In the genomic region with DNA sequence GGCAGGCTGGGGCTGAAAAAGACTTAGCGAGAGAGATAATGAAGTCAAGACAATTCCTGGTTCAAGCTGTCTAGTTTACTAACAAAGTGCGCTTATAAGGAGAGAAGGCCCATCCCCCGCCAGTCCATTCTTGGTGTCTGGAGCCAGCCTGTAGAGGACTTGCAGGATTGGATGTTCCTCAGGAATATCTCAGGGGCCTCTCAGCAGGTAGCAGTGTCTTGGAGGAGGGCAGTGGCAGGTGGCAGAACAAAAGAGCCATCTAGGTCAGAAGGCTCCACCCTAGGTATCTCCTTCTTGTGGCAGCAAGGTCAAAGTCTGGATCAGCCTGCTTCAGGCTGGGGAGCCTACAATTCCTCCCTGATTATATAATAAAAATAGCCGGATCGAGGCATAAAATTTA, we compare ENCODE assay signal across 14 mouse cellular contexts. TPM values are rescaled to one million over a fixed set of nuclear protein-coding genes. Genes with fewer than 3 reads are reported as not detected.
"Had no signal": no experiment of that assay in that cellular context is flagged by ENCODE, and none has a peak within 500 bp of the region (broad histone marks: within the 10 kb centered on the region; RNA-seq: fewer than 3 reads in every experiment).

No protein-coding gene starts in this region.

RNA-seq across cellular contexts. Expression of gene Gm7030, which starts 19.2 kb away (rescaled TPM):
- polyA plus RNA-seq: frontal cortex, adult 2 months; heart, embryonic 10.5 days; heart, embryonic 12.5 days; heart, embryonic 14.5 days; hindbrain, embryonic 10.5 days; hindbrain, embryonic 12.5 days; hindbrain, embryonic 14.5 days; hindbrain, embryonic 16.5 days; kidney, embryonic 14.5 days; kidney, embryonic 16.5 days; limb, embryonic 10.5 days; limb, embryonic 12.5 days; limb, embryonic 14.5 days; liver, embryonic 11.5 days had no signal

RNA-seq across cellular contexts. Expression of gene Gm8909, which starts 19.9 kb away (rescaled TPM):
- polyA plus RNA-seq: frontal cortex, adult 2 months; heart, embryonic 12.5 days; heart, embryonic 14.5 days; hindbrain, embryonic 12.5 days; hindbrain, embryonic 14.5 days; hindbrain, embryonic 16.5 days; kidney, embryonic 14.5 days; limb, embryonic 10.5 days; limb, embryonic 12.5 days; limb, embryonic 14.5 days had no signal

RNA-seq across cellular contexts. Expression of gene Gm19684, which starts 27.0 kb away (rescaled TPM):
- polyA plus RNA-seq: heart, embryonic 10.5 days; heart, embryonic 12.5 days; heart, embryonic 14.5 days; hindbrain, embryonic 10.5 days; hindbrain, embryonic 12.5 days; hindbrain, embryonic 14.5 days; hindbrain, embryonic 16.5 days; kidney, embryonic 14.5 days; kidney, embryonic 16.5 days; limb, embryonic 10.5 days; limb, embryonic 12.5 days; limb, embryonic 14.5 days; liver, embryonic 11.5 days had no signal

RNA-seq across cellular contexts. Expression of gene H2-T3, which starts 41.6 kb away (rescaled TPM):
- polyA plus RNA-seq: frontal cortex, adult 2 months; heart, embryonic 10.5 days; heart, embryonic 12.5 days; heart, embryonic 14.5 days; hindbrain, embryonic 10.5 days; hindbrain, embryonic 12.5 days; hindbrain, embryonic 14.5 days; hindbrain, embryonic 16.5 days; kidney, embryonic 14.5 days; kidney, embryonic 16.5 days; limb, embryonic 10.5 days; limb, embryonic 12.5 days; limb, embryonic 14.5 days; liver, embryonic 11.5 days had no signal
